Mouse (Mus musculus) heart, embryonic 16.5 days (tissue): ENCODE results near the gene Olfr1062. TPM values are rescaled to one million over a fixed set of nuclear protein-coding genes. Genes with fewer than 3 reads are reported as not detected.
"Not testable (repeated sequence)": the region's sequence is repeated elsewhere in the genome, so short reads cannot be mapped to it uniquely, and the experiment has no call there.

ENCODE experiments used
- ATAC-seq: fragments of 200-750 bp; cut with Nextera tagmentation; replicated peaks from 2 replicates; pipeline ENCODE4 v1.8.0; 2017; ENCODE audit warnings: moderate number of reproducible peaks; ENCODE audit not compliant: insufficient read depth, low FRiP score; ENCODE audit errors: extremely low read depth
- H3K27ac ChIP-seq: fragments of 300-500 bp; sonication (generic); 2 replicates; pipeline ENCODE4 v1.5.1; 2014; ENCODE audit warnings: mild to moderate bottlenecking, low read length, control low read depth, moderate library complexity
- H3K27me3 ChIP-seq: fragments of 300-500 bp; sonication (generic); 2 replicates; pipeline ENCODE4 v1.6.1; 2014; ENCODE audit warnings: low read length, mixed read lengths; ENCODE audit not compliant: control insufficient read depth, insufficient read depth
- H3K36me3 ChIP-seq: fragments of 300-500 bp; sonication (generic); 2 replicates; pipeline ENCODE4 v1.6.1; 2014; ENCODE audit not compliant: control insufficient read depth, insufficient read depth
- H3K4me1 ChIP-seq: fragments of 300-500 bp; sonication (generic); 2 replicates; pipeline ENCODE4 v1.6.1; 2014; ENCODE audit warnings: low read length, mixed read lengths; ENCODE audit not compliant: control insufficient read depth, insufficient read depth
- H3K4me2 ChIP-seq: fragments of 300-500 bp; sonication (generic); 2 replicates; pipeline ENCODE4 v1.6.1; 2014; ENCODE audit warnings: low read depth, mild to moderate bottlenecking, control low read depth, low read length
- H3K4me3 ChIP-seq: fragments of 300-500 bp; sonication (generic); 2 replicates; pipeline ENCODE4 v1.5.1; 2014; ENCODE audit warnings: mild to moderate bottlenecking, control low read depth, low read length
- H3K9ac ChIP-seq: fragments of 300-500 bp; sonication (generic); 2 replicates; pipeline ENCODE4 v1.6.1; 2014; ENCODE audit warnings: low read length, control low read depth
- H3K9me3 ChIP-seq: fragments of 300-500 bp; sonication (generic); replicated peaks from 2 replicates; pipeline ENCODE4 v1.6.1; 2016; ENCODE audit warnings: low read length; ENCODE audit not compliant: control insufficient read depth
- polyA plus RNA-seq: library from polyadenylated mRNA; unstranded; fragments of >200 nt; fragmentation: Nextera tagmentation; extraction: Ambion mirVana; gene quantifications from 2 replicates; pipeline ENCODE4 v1.2.1, GENCODE M21; 2015

Olfr1062 gene
- polyA plus RNA-seq, 1 experiment from 2014 or later: not detected

GRCm38 (mm10) chr2:86388461-86388860 lies 38.1 kb downstream of the Olfr1062 start, which contains the start of gene Olfr1058:
Gene Olfr1058 (minus strand): TSS chr2:86388561.
- H3K9ac ChIP-seq, H3K9me3 ChIP-seq, H3K27me3 ChIP-seq, ATAC-seq, H3K4me1 ChIP-seq, H3K4me3 ChIP-seq, H3K4me2 ChIP-seq, H3K27ac ChIP-seq, H3K36me3 ChIP-seq: not testable (repeated sequence)

- no peaks in the 10 kb centered on the region for H3K27me3 ChIP-seq
- ATAC-seq: no peak
- H3K9ac ChIP-seq: no peak within 1 kb of the TSS
- no peaks in the 10 kb centered on the region for H3K4me1 ChIP-seq
- H3K27ac ChIP-seq: no peak within 1 kb of the TSS
- H3K4me2 ChIP-seq: no peak within 1 kb of the TSS
- H3K9me3 ChIP-seq: no peaks in the 10 kb centered on the region
- no peak within 1 kb of the TSS for H3K4me3 ChIP-seq
- H3K36me3 ChIP-seq: no peaks in the 10 kb centered on the region
These were observed 48.3 kb downstream of the Olfr1062 start, which contains the start of gene Olfr1057 for GRCm38 (mm10) chr2:86378293-86378692. Gene Olfr1057 (minus strand): TSS chr2:86378393.

Other genes with a start within 250 kb of the Olfr1062 start
- not detected in 2 replicates for gene Olfr1044, start 248.9 kb downstream of the Olfr1062 start, polyA plus RNA-seq
- gene Olfr52, start 241.1 kb downstream of the Olfr1062 start, polyA plus RNA-seq: not detected in 2 replicates
- gene Olfr1045, start 223.7 kb downstream of the Olfr1062 start, polyA plus RNA-seq: not detected in 2 replicates
- not detected in 2 replicates for gene Olfr1046, start 207.4 kb downstream of the Olfr1062 start, polyA plus RNA-seq
- gene Olfr1047, start 195.3 kb downstream of the Olfr1062 start, polyA plus RNA-seq: not detected in 2 replicates
- not detected in 2 replicates for gene Olfr1048, start 186.5 kb downstream of the Olfr1062 start, polyA plus RNA-seq
- not detected in 2 replicates for gene Olfr1049, start 168.4 kb downstream of the Olfr1062 start, polyA plus RNA-seq
- gene Olfr1051, start 147.7 kb downstream of the Olfr1062 start, polyA plus RNA-seq: not detected in 2 replicates
- gene Olfr1052, start 134.3 kb downstream of the Olfr1062 start, polyA plus RNA-seq: not detected in 2 replicates
- not detected in 2 replicates for gene Olfr1053, start 111.5 kb downstream of the Olfr1062 start, polyA plus RNA-seq
- not detected in 2 replicates for gene Olfr1054, start 91.3 kb downstream of the Olfr1062 start, polyA plus RNA-seq
- gene Olfr1055, start 76.5 kb downstream of the Olfr1062 start, polyA plus RNA-seq: not detected in 2 replicates
- gene Olfr1056, start 64.3 kb downstream of the Olfr1062 start, polyA plus RNA-seq: not detected in 2 replicates
- gene Olfr1057, start 48.4 kb downstream of the Olfr1062 start, polyA plus RNA-seq: not detected in 2 replicates
- gene Olfr1058, start 38.2 kb downstream of the Olfr1062 start, polyA plus RNA-seq: not detected in 2 replicates
- gene Olfr1061, start 12.7 kb downstream of the Olfr1062 start, polyA plus RNA-seq: not detected in 2 replicates
- gene Olfr1065, start 23.8 kb upstream of the Olfr1062 start, polyA plus RNA-seq: not detected in 2 replicates
- not detected in 2 replicates for gene Olfr1066, start 29.5 kb upstream of the Olfr1062 start, polyA plus RNA-seq
- gene Olfr228, start 60.6 kb upstream of the Olfr1062 start, polyA plus RNA-seq: not detected in 2 replicates
- not detected in 2 replicates for gene Olfr1076, start 81.7 kb upstream of the Olfr1062 start, polyA plus RNA-seq
- gene Olfr1079, start 115.7 kb upstream of the Olfr1062 start, polyA plus RNA-seq: not detected in 2 replicates
- not detected in 2 replicates for gene Olfr1080, start 131.5 kb upstream of the Olfr1062 start, polyA plus RNA-seq
- gene Olfr1082, start 172.2 kb upstream of the Olfr1062 start, polyA plus RNA-seq: not detected in 2 replicates
- gene Olfr1084, start 213.0 kb upstream of the Olfr1062 start, polyA plus RNA-seq: not detected in 2 replicates
- gene Olfr1085, start 235.3 kb upstream of the Olfr1062 start, polyA plus RNA-seq: not detected in 2 replicates